Mouse (Mus musculus) heart, postnatal 0 days (tissue): ENCODE data around the gene 9930021J03Rik.

Experiments used
- CTCF ChIP-seq: IDR thresholded peaks from 2 replicates; pipeline ENCODE4 v1.5.1; 2016; ENCODE audit warnings: antibody characterized with exemption, control low read depth, low read depth
- EP300 ChIP-seq: IDR thresholded peaks from 2 replicates; pipeline ENCODE4 v1.6.1; 2016; ENCODE audit warnings: antibody characterized with exemption, low read depth

- no peak for TF ChIP-seq CTCF
- TF ChIP-seq EP300, result no peak
Observed at GRCm38 (mm10) chr19:29787997-29788396, 17.8 kb downstream of the 9930021J03Rik start.
